Mouse (Mus musculus): ENCODE measurements at regions not wholly inside any gene's neighbourhood (a gene's known extent, or its start where the extent isn't known, plus 50 kb on each side); places are given as distances from the start of the nearest gene placed in this dataset.

GRCm38 (mm10) chr6:147752301-147752700, 276.7 kb downstream of the Ccdc91 start:
- H3K9ac ChIP-seq (replicated peaks), result no peak overlapping the region
- WGBS (ENCODE audit: insufficient replicate concordance), result 29% methylated on average over 2 of the region's 2 CpGs
- TF ChIP-seq CTCF (IDR thresholded peaks at IDR 0.05; ENCODE audit: low read depth) (no peak), EP300 (IDR thresholded peaks at IDR 0.05; ENCODE audit: low read depth) (no peak)
- DNase-seq (ENCODE audit: low read depth in 3 of 3, low spot score in 3 of 3), result no peak
- H3K9me3 ChIP-seq (ENCODE audit: control insufficient read depth, low read length), result no peaks in the 10 kb centered on the region
- no peak overlapping the region for H3K4me3 ChIP-seq (ENCODE audit: insufficient read depth in 1 of 2, low read depth in 2 of 2, low read length in 2 of 2)
- H3K27me3 ChIP-seq (ENCODE audit: control insufficient read depth, insufficient read depth, low read length), result no peaks in the 10 kb centered on the region
- no peaks in the 10 kb centered on the region for H3K36me3 ChIP-seq (replicated peaks; ENCODE audit: control insufficient read depth, insufficient read depth, low read depth)
- no peaks in the 10 kb centered on the region for H3K4me1 ChIP-seq (replicated peaks; ENCODE audit: control insufficient read depth in 2 of 2, insufficient read depth in 2 of 2, low read length in 1 of 2)
- H3K27ac ChIP-seq, result no peak overlapping the region
- no peak overlapping the region for H3K4me2 ChIP-seq (ENCODE audit: low read depth)
- peak; percentile 15; the same call in 1 of the 2 replicates for ATAC-seq (ENCODE audit: insufficient read depth)

DNA sequence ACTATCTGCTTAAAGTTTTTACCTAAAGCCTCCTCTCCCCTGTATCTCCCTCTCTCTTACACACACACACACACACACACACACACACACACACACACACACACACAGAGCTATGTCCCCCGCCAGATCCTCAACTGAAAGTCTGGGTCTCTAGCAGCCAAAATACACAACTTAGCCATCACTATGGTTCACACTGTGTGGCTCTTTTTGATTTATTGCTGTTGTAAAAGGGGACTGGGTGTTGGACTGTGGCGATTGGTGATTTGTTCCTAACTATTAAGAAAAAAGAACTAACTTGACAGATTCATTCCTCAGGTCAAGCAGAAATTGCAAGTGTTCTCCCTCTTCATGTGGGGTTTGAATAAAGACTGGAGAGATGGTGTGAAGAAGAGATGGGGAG, 278.2 kb downstream of the Ccdc91 start:
- TF ChIP-seq CTCF (IDR thresholded peaks at IDR 0.05; ENCODE audit: low read depth) (no peak), EP300 (IDR thresholded peaks at IDR 0.05; ENCODE audit: low read depth) (no peak)
- Histone ChIP-seq H3K4me3 (ENCODE audit: insufficient read depth in 1 of 2, low read depth in 2 of 2, low read length in 2 of 2) (no peak overlapping the region), H3K4me1 (replicated peaks; ENCODE audit: control insufficient read depth in 2 of 2, insufficient read depth in 2 of 2, low read length in 1 of 2) (no peaks in the 10 kb centered on the region), H3K27ac (no peak overlapping the region), H3K27me3 (ENCODE audit: control insufficient read depth, insufficient read depth, low read length) (no peaks in the 10 kb centered on the region), H3K9ac (replicated peaks) (no peak overlapping the region), H3K4me2 (ENCODE audit: low read depth) (no peak overlapping the region), H3K9me3 (ENCODE audit: control insufficient read depth, low read length) (no peaks in the 10 kb centered on the region), H3K36me3 (replicated peaks; ENCODE audit: control insufficient read depth, insufficient read depth, low read depth) (no peaks in the 10 kb centered on the region)
- WGBS (ENCODE audit: insufficient replicate concordance), result 51% methylated on average over 2 of the region's 2 CpGs
- ATAC-seq (ENCODE audit: insufficient read depth), result no peak
- DNase-seq (ENCODE audit: low read depth in 3 of 3, low spot score in 3 of 3), result no peak

- Histone ChIP-seq H3K36me3 (replicated peaks; ENCODE audit: control insufficient read depth, insufficient read depth, low read depth) (no peaks in the 10 kb centered on the region), H3K9ac (replicated peaks) (no peak overlapping the region), H3K4me3 (ENCODE audit: insufficient read depth in 1 of 2, low read depth in 2 of 2, low read length in 2 of 2) (no peak overlapping the region), H3K4me2 (ENCODE audit: low read depth) (no peak overlapping the region), H3K27me3 (ENCODE audit: control insufficient read depth, insufficient read depth, low read length) (no peaks in the 10 kb centered on the region), H3K9me3 (ENCODE audit: control insufficient read depth, low read length) (no peaks in the 10 kb centered on the region), H3K4me1 (replicated peaks; ENCODE audit: control insufficient read depth in 2 of 2, insufficient read depth in 2 of 2, low read length in 1 of 2) (0 out of 4 replicates have a peak, but pooled peaks cover 0 to 1% of the 10 kb centered on the region in 2 experiments), H3K27ac (no peak overlapping the region)
- ATAC-seq (ENCODE audit: insufficient read depth), result no peak
- TF ChIP-seq EP300 (IDR thresholded peaks at IDR 0.05; ENCODE audit: low read depth), result no peak
- TF ChIP-seq CTCF (IDR thresholded peaks at IDR 0.05; ENCODE audit: low read depth), result no peak
- no peak for DNase-seq (ENCODE audit: low read depth in 3 of 3, low spot score in 3 of 3)
- WGBS (ENCODE audit: insufficient replicate concordance), result 61% methylated on average over 7 of the region's 7 CpGs
These were observed 280.3 kb downstream of the Ccdc91 start for GRCm38 (mm10) chr6:147755750-147756523.

- 0 out of 4 replicates have a peak, but pooled peaks cover 0 to 1% of the 10 kb centered on the region in 2 experiments for H3K4me1 ChIP-seq (replicated peaks; ENCODE audit: control insufficient read depth in 2 of 2, insufficient read depth in 2 of 2, low read length in 1 of 2)
- H3K36me3 ChIP-seq (replicated peaks; ENCODE audit: control insufficient read depth, insufficient read depth, low read depth), result no peaks in the 10 kb centered on the region
- no peak overlapping the region for H3K4me3 ChIP-seq (ENCODE audit: insufficient read depth in 1 of 2, low read depth in 2 of 2, low read length in 2 of 2)
- no peak overlapping the region for H3K9ac ChIP-seq (replicated peaks)
- ATAC-seq (ENCODE audit: insufficient read depth), result no peak
- no peak for DNase-seq (ENCODE audit: low read depth in 3 of 3, low spot score in 3 of 3)
- H3K27ac ChIP-seq, result no peak overlapping the region
- H3K9me3 ChIP-seq (ENCODE audit: control insufficient read depth, low read length), result no peaks in the 10 kb centered on the region
- H3K27me3 ChIP-seq (ENCODE audit: control insufficient read depth, insufficient read depth, low read length), result no peaks in the 10 kb centered on the region
- no peak overlapping the region for H3K4me2 ChIP-seq (ENCODE audit: low read depth)
- WGBS (ENCODE audit: insufficient replicate concordance), result 30% methylated on average over 7 of the region's 7 CpGs
- no peak for TF ChIP-seq CTCF (IDR thresholded peaks at IDR 0.05; ENCODE audit: low read depth)
- no peak for TF ChIP-seq EP300 (IDR thresholded peaks at IDR 0.05; ENCODE audit: low read depth)
These were observed 283.9 kb downstream of the Ccdc91 start for GRCm38 (mm10) chr6:147759485-147759884.

DNA sequence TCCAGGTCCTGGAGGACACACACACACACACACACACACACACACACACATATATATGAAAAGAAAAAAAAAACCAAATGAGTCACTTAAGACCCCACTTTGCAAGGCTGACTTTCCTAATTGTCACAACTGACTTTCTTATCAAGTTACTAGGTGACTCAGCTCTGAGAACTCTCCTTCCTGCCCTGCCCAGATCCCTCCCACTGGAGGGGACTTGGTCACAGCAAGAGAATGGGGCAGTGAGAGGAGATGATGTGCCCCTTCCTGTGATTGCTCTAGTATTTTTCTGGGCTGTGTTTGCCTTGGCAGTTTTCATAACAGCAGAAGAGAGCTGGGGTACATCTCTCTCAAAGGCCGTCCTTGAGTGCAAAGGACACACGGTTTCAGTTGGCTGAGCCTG, 284.5 kb downstream of the Ccdc91 start:
- DNase-seq (ENCODE audit: low read depth in 3 of 3, low spot score in 3 of 3), result peak in 2 of 3 experiments; percentile 7 to 10

More for the DNA sequence above, 284.5 kb downstream of the Ccdc91 start:
- TF ChIP-seq EP300 (IDR thresholded peaks at IDR 0.05; ENCODE audit: low read depth) (no peak), CTCF (IDR thresholded peaks at IDR 0.05; ENCODE audit: low read depth) (no peak)
- ATAC-seq (ENCODE audit: insufficient read depth), result 0 out of 2 replicates have a peak, but pooled peaks have one; percentile 33
- Histone ChIP-seq H3K9ac (replicated peaks) (no peak overlapping the region), H3K36me3 (replicated peaks; ENCODE audit: control insufficient read depth, insufficient read depth, low read depth) (no peaks in the 10 kb centered on the region), H3K9me3 (ENCODE audit: control insufficient read depth, low read length) (no peaks in the 10 kb centered on the region), H3K4me2 (ENCODE audit: low read depth) (no peak overlapping the region), H3K27me3 (ENCODE audit: control insufficient read depth, insufficient read depth, low read length) (no peaks in the 10 kb centered on the region), H3K4me1 (replicated peaks; ENCODE audit: control insufficient read depth in 2 of 2, insufficient read depth in 2 of 2, low read length in 1 of 2) (0 out of 4 replicates have a peak, but pooled peaks cover 0 to 1% of the 10 kb centered on the region in 2 experiments), H3K4me3 (ENCODE audit: insufficient read depth in 1 of 2, low read depth in 2 of 2, low read length in 2 of 2) (no peak overlapping the region), H3K27ac (no peak overlapping the region)
- 35% methylated on average over 2 of the region's 2 CpGs for WGBS (ENCODE audit: insufficient replicate concordance)

Measured in liver, embryonic 14.5 days (tissue).